Mouse (Mus musculus): ENCODE data around the gene Ramp3.
"Not testable (repeated sequence)": the region's sequence is repeated elsewhere in the genome, so short reads cannot be mapped to it uniquely, and the experiment has no call there.

The Ramp3 gene

DNA sequence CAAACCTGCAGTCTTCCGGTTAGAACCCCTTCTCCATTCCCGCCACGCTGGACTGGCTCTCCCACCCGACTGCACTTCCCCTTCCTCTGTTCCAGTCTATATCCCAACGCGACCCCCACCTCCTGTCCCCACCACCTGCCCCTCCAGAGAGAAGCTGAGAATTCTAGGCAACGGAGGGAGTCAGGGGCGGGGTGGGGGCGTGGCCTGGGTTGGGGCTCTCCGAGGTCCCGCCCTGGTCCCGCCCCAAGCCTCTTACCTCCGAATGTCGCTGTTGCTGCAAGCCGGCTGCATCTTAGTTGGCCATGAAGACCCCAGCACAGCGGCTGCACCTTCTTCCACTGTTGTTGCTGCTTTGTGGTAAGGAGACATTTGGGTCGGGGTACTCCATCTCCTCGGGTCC lies at the start of gene Ramp3:
Gene Ramp3, plus strand, starts transcription at position 251 of the 400 bp plus-strand sequence.
- ATAC-seq (ENCODE audit: low TSS enrichment) = peak; percentile 66

DNA sequence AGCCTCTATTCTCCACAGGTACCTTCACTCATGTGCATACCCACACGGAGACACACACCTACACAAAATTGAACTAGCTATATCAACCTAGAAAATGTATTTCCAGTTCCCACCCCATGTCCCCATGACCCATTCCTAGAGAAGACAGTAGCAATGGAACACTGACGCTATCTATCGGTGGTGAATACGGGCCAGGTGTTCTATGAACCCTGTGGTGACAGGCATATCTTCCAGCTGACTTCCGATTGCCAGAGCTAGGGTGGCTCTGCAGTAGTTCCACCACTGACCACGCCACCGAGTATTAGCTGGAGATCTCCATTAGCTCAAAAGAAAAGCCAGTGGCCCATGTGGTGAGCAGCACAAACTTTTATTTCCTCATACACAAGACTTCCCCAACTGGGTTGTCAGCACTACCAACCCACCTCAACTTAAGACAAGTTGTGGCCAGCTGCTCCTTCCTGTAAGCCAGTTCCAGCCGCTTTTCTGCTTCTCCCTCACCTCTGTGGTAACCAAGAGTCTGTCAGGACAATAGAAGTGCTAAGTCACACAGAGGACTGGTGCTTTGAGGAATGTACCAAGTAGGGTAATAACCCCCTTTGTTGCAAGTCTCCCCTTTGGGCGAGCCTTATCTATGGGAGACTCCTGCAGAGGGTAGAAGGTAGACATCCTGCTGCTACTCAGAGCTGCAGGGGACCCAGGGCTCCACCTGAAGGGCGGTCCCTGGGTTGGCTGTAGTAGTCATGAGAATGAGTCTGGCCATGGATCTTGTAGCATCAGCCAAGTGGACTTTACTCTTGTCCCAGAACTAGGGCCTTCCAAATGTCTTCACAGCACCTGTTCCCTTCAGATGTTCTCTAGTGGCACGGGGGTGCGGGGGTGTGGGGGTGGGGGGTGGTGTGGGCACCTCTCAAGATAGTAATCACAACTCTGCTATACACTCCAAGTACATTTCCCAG lies 42.8 kb upstream of the Ramp3 start:
- no peak for ATAC-seq (ENCODE audit: low TSS enrichment)

DNA sequence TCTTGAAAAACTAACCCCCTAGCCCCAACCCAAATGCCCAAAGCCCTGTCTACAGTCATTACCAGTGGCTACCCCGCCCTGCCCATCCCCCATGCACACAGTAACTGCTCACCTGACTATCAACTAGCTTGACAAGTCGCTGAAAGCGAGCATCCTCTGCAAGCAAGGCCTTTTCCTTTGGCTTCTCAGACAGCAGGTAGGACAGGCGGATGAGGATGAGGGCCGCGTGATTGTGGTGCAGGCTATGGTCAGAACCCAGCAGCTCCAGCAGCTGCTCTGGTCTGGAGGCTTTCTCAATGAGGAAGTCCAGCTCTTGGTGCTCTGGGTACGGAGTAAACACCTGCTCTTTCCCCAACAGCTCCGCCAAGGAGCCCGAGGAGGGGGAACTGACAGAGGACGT lies 34.6 kb upstream of the Ramp3 start:
- ATAC-seq (ENCODE audit: low TSS enrichment) = no peak

DNA sequence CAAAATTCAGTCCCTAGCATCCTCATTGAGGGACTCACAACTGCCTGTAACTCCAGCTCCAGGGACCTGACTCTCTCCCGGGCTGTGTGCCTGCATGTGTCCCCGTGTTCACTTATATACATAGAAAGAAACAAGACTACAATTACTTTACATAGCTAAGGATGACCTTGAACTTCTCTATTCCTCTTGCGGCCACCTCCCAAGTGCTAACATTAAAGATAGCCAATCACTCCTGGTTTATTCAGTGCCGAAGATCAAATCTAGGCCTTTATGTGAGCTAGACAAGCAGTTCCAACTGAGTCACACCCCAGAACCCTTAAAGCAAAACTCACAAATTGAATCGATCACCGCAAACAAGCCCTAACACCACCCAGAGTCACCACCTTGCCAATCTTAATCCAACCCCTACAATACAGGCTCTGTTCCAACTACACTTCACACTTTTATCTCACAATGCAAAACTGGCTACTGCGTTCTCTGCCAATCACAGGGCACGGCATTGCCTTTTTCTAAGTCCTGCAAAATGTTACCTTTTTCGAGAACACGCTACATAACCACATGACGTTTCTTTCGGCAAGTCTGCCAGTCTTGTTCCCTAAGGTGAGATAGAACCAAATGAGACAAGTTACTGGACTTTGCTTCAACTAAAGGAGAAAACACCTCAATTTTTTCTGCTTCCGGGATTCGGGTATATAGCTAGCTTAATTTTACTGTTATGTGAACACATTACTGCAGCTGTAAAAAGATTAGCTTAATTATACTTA lies 33.5 kb upstream of the Ramp3 start:
- ATAC-seq (ENCODE audit: low TSS enrichment) = no peak

DNA sequence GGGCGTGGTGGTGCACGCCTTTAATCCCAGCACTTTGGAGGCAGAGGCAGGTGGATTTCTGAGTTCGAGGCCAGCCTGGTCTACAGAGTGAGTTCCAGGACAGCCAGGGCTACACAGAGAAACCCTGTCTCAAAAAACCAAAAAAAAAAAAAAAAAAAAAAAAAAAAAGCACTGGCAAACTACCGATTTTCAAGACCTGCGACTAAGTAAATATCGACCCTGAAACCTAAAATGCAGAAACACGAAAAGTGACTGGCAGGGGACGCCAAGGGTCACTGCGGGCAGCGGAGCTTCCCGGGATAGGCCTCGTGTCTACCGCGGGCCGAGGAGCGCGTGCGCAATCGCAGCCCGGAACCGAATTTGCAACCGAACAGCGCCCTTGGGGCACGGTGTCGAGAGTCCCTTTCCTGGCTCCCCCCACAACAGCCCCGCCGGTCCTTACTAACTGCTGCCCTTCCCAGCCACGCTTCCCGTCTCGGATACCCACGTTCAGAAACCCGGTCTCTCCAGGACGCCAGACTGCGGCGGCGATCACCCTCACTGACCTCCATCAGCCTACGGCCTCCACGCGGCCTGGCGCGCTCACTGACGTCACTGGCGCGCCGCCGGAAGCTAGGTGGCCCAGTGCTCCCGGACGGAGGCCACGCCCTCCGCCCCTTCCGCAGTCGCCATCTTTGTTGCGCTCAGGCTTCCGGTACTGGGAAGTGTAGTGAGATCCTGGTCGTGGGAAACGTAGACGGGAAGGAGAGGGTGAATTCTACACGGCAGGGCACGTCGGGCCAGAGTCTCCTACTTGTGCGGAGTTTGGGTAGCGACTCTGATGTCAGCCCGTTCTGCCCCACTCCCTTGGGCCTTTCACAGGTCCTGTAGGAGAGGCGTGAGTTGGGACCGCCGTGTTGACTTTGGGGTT lies 32.6 kb upstream of the Ramp3 start, which contains the start of gene Tbrg4:
Gene Tbrg4, minus strand, starts transcription at position 590 of the 910 bp plus-strand sequence.
- peak; percentile 96 for ATAC-seq (ENCODE audit: low TSS enrichment)

DNA sequence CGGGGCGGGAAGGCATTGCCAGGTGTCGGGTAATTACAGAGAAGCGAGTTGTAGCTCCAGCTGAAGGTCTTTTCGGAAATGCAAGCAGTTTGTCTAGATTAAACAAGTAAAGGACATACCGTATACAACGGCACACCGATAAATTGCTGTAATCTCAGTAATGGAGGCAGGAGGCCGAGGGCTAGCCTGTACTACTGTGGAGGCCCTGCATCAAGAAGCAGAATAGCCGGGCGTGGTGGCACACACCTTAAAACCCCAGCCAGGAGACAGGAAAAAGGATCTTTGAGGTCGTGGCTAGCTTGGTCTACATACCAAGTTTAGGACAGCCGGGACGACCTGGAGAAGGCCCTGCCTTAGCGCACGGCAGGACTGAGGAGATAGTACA lies 31.9 kb upstream of the Ramp3 start:
- ATAC-seq (ENCODE audit: low TSS enrichment) = 0 out of 2 replicates have a peak, but pooled peaks have one; percentile 6

DNA sequence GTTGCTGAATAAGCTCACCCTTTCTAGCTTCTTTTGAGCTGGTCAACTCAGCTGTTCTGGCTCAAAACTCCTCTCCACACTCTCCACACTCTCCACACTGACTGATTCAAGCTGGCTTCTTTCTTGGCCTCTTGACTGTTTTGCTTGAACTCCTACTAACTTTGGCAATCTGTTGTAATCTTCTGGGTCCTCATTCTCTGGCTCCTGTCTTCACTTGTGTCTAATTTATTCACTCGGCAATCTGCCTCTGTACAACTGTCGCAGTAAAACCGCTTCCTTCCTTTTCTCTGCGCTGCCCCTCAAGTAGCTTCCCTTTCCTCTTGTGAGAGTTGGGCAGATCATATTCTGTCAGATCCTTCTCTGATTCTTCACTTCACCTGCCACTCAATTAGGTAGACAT lies 30.6 kb upstream of the Ramp3 start:
- no peak for ATAC-seq (ENCODE audit: low TSS enrichment)

DNA sequence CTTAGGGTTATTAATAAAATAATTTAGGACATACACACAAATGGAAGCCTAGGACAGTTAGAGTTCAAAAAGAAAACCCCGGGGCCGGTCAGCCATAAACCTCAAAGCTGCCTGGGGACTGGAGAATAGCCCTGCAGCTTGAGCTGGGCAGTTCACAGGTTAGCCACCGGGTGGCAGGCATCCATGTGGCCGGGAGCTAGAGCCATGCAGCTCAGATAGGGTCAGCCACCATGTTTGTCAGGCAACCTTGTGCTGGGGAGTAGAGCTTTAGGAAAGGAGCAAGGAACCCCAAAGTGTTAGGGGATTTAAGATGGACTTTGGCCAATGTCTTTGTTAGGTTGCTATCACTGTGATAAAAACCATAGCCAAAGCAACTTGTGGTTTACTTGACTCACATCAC lies 29.8 kb upstream of the Ramp3 start:
- ATAC-seq (ENCODE audit: low TSS enrichment) = no peak

DNA sequence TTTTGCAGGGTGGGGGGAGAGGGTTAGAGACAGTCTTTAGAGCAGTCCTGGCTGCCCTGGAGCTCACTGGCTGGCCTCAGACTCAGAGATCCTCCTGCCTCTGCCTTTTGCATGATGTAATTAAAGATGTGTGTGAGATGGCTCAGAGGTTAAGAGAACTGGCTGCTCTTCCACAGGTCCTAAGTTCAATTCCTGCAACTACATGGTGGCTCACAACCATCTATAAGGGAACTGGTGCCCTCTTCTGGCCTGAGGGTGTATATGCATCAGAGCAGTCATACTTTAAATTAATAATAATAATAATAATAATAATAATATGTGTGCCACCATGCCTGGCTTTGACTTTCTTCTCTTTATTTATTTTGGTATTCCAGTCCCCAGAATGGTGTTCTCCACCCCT lies 28.7 kb upstream of the Ramp3 start:
- no peak for ATAC-seq (ENCODE audit: low TSS enrichment)

DNA sequence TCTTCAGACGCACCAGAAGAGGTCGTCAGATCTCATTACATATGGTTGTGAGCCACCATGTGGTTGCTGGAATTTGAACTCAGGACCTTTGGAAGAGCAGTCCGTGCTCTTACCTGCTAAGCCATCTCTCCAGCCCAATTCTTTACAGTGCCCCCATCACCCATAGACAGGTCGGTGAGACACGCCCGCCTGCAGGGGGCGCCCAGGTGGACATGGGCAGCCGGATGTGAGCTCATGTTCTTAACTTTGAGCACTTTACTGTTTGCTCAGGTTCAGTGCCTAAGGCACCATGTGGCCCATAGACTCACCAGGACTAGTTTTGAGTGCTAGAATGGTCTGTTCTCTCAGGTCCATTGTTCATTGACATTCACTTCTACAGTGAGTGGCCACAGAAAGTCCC lies 22.2 kb upstream of the Ramp3 start:
- no peak for ATAC-seq (ENCODE audit: low TSS enrichment)

DNA sequence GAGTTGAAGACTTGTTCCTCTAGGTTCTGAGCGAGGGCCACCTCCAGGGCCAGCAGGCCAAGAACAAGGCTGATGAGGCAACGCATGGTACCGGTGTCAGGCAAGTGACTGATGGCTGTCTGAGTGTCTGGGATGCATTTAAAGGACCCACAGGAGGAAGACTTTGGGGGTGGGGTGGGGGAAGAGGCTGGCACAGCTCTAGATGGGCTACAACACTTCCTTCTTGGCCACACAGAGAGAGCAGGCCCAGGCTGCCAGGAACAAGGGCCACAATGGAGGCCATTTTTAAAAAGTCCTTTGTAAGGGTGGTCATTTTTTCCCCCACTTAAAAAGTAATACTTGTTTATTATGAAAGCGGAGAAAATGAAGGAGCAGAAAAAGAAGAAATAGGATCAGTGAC lies 19.8 kb upstream of the Ramp3 start, which contains the start of gene Wap:
Gene Wap, minus strand, starts transcription at position 101 of the 400 bp plus-strand sequence.
- ATAC-seq (ENCODE audit: low TSS enrichment) = no peak

DNA sequence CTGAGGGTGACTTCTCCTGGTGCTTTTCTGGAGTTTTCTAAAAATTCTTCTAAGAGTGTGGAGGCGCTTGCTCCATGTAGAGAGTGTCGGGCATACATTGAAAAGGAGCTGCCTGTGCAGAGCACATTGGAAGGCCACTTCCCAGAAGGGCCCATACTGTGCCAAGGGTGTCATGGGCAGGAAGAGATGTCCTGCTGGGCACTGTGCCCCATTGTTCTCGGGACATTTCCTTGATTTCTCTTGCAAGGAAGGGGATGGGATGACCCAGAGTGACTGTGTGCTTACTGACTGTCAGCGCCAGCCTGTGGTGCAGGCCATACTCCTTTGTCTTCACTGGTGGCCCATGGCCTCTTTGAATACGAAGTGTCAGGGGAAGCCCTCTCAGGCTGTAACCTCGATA lies 19.2 kb upstream of the Ramp3 start:
- ATAC-seq (ENCODE audit: low TSS enrichment) = no peak

DNA sequence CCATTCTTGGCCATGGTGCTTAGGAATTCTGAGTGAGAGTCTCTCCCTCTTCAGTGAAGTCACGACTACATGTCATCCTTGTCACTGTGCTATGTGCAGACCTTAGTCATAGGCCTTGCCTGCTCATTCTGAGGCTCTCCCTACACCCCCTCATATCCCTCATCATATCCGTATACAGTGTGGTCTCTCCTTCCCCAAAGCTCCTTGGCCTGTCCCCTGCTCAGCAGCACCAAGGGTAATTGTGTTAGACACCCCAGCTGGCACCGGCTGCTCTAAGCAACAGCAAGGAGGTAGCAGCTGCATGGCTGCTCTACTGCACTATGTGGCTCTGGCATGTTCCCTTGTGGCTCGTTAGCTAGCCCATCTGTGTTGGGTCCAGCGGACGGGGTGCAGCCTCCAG lies 13.8 kb upstream of the Ramp3 start:
- ATAC-seq (ENCODE audit: low TSS enrichment) = peak; percentile 94

DNA sequence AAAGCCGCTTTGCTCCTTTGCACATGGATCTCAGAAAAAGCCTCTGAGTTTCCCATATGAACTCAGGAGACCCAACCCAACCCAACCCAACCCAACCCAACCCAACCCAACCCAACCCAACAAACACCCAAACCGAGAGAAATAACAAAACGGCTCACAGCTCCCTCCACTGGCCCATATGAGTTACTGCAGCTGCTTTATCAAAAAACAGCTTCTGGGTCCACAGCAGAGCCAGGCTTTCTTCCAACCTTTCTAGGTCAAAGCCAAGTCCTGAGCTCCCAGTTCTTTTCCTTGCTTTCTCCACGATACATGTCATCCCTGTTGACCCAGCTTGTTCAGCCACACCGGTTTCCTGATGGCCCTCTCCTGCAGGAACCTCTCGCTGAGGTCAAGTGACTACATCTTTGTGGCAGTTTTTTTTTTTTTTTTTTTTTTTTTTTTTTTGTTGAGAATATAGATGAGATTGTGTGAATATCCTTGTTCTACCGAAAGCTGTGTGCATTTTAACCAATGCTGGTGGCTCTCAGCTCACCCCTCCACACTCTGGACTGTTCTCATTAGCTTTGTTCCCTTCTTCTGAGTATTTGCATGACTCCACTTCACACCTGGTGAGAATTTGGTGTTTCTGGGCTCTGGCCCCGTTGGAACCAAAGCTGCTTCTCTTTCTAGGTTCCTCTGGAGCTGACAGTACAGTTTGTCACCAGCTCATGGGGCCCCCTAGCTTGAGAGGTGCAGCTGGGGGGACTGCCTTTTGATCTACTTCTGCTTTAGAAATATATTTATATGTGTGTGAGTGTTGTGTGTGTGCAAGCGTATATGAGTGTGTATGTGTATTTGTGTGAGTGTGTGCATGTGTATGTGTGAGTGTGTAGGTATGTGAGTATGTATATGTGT lies 10.2 kb upstream of the Ramp3 start:
- no peak for ATAC-seq (ENCODE audit: low TSS enrichment)

DNA sequence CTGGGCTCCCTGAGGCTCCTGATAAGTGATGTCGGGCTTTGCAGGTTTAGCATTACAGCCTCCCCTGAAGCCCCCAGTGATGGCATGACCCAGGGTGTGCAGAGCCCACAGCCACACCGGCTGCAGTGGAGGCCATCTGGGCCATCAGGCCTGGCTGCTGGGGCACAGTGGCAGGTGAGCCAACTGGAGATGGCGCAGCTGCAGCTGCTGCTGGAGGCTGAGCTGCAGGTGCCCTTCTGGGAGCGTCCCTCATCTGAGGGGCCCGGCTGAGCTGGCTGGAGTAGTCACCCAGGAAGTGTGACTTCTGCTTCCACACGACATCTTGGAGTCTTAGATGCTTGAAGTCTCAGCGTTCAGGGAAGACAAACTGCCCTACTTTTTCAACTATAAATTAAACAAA lies 7.8 kb upstream of the Ramp3 start:
- no peak for ATAC-seq (ENCODE audit: low TSS enrichment)

DNA sequence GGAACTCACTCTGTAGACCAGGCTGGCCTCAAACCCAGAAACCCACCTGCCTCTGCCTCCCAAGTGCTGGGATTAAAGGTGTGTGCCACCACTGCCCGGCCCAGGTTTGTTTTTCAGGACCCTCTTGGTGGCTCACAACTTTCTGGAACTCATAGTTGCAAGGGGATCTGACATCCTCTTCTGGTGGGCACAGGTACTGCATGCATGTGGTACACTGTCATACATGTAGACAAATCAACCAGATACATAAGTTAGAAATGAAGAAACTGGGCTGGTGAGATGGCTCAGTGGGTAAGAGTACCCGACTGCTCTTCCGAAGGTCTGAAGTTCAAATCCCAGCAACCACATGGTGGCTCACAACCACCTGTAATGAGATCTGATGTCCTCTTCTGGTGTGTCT lies 5.3 kb upstream of the Ramp3 start:
- not testable (repeated sequence) for ATAC-seq (ENCODE audit: low TSS enrichment)

DNA sequence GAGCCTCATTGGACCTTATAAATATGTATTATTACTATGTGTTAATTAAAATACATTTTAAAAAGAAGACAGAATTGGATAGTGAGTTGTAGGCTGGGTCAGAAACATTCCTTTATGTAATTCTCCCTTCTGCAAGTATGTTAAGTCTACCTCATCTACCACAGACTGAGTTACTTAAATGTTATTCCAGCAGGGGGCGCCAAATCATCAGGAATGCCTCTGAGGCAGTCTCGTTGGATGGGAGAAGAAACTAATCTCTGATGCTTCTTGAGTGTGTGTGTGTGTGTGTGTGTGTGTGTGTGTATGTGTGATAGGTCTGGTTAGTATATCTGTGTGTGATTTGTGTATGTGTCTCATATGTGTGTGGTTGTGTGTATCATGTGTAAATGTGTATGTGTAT lies 3.4 kb upstream of the Ramp3 start:
- peak; percentile 92 for ATAC-seq (ENCODE audit: low TSS enrichment)

DNA sequence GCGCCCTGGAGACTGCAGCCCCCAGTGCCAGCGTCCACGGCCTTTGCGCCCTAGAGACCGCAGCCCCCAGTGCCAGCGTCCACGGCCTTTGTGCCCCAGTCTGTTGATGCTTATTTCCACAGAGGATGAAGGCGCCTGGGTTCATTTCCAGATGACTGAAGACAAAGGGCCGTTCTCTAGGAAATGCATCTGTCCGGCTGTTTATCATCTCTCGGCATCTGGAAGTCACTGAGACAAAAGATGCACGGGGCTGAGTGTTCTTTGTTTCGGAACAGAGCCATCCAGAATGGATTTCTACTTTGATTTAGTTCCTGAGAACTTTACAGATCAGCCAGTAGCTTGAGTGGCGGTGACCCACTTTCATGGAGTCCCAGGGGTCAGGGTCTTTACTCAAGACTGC lies 2.9 kb downstream of the Ramp3 start:
- no peak for ATAC-seq (ENCODE audit: low TSS enrichment)

DNA sequence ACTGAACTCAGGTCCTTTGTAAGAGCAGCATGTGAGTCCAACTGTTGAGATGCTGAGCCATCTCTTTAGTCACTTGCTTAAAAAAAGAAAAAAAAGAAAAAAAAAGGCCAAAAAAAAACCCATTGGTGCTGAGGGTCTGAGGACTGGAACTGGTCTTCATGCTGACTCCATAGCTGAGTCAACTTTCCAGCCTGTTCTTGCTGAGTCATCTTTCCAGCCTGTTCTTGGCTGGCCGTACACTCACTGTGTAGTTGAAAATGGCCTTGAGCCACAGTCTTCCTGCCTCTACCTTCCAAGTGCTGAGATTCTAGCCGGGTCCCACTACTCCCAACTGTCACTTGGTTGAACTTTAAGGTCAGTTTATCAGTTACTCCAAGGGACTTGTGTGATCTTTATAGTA lies 8.3 kb downstream of the Ramp3 start:
- ATAC-seq (ENCODE audit: low TSS enrichment) = no peak

DNA sequence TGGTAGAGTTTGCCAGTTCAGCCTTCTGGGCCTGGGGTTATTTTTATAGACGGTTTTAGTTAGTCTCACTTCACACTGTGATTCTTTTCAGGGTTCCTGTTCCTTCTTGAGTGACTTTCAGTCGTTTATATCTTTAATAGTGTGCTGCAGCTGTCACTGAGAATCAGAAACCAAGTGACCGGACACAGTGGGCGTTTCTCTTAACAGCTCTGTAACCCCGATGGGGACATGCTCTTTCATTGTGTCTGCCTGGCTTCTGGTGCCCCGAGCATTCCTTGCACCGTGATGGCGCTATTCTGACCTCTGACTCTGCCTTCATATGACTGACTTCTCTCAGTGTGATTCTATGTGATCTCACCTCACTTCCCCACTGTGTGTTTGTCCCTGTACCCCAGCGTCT lies 10.7 kb downstream of the Ramp3 start:
- ATAC-seq (ENCODE audit: low TSS enrichment) = no peak

DNA sequence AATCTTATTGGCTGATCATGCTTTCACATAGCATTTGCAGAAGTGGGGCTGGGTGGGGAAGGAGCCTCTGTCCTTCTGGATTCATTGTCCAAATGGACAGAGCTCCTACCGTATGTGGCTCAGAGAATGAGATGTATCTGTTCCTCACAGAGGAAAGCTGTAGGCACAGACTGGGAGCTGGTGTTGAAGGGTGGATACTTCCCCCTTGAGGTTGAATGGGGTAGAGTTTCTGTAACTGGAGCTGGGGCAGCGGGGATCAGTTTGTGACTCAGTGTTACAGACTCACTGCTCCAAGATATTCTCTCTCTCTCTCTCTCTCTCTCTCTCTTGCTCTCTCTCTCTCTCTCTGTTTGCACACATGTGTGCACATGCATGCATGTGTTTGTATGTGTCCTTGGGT lies 11.7 kb downstream of the Ramp3 start:
- peak; percentile 64 for ATAC-seq (ENCODE audit: low TSS enrichment)

Data from frontal cortex, adult (tissue).